Mouse (Mus musculus) kidney, embryonic 15.5 days (tissue): ENCODE results near the gene Reep6. TPM values are rescaled to one million over a fixed set of nuclear protein-coding genes. Genes with fewer than 3 reads are reported as not detected.

Experiments
- ATAC-seq: fragments of 200-750 bp; cut with Nextera tagmentation; replicated peaks from 2 replicates; pipeline ENCODE4 v1.8.0; 2017; ENCODE audit warnings: moderate TSS enrichment; ENCODE audit not compliant: low FRiP score
- H3K27ac ChIP-seq: fragments of 300-500 bp; sonication (generic); 2 replicates; pipeline ENCODE4 v1.5.1; 2015; ENCODE audit warnings: mild to moderate bottlenecking, inconsistent platforms
- H3K27me3 ChIP-seq: fragments of 300-500 bp; sonication (generic); 2 replicates; pipeline ENCODE4 v1.6.1; 2015; ENCODE audit warnings: inconsistent platforms
- H3K36me3 ChIP-seq: fragments of 300-500 bp; sonication (generic); 2 replicates; pipeline ENCODE4 v1.6.1; 2015; ENCODE audit warnings: inconsistent platforms
- H3K4me1 ChIP-seq: fragments of 300-500 bp; sonication (generic); 2 replicates; pipeline ENCODE4 v1.6.1; 2015; ENCODE audit warnings: inconsistent platforms
- H3K4me2 ChIP-seq: fragments of 300-500 bp; sonication (generic); 2 replicates; pipeline ENCODE4 v1.6.1; 2015; ENCODE audit warnings: moderate library complexity, mild to moderate bottlenecking, inconsistent platforms
- H3K4me3 ChIP-seq: fragments of 300-500 bp; sonication (generic); replicated peaks from 2 replicates; pipeline ENCODE4 v1.5.1; 2015; ENCODE audit warnings: mild to moderate bottlenecking, inconsistent platforms
- H3K9ac ChIP-seq: fragments of 300-500 bp; sonication (generic); 2 replicates; pipeline ENCODE4 v1.6.1; 2015; ENCODE audit warnings: mild to moderate bottlenecking, inconsistent platforms
- H3K9me3 ChIP-seq: fragments of 300-500 bp; sonication (generic); replicated peaks from 2 replicates; pipeline ENCODE4 v1.6.1; 2016; ENCODE audit warnings: inconsistent platforms
- WGBS: fragments of 180-500 bp; shearing (Covaris S2); methylation state at CpG from one replicate; pipeline ENCODE4 v1.1.7; 2015; ENCODE audit warnings: mixed read lengths; 5-methylcytosine and 5-hydroxymethylcytosine counted together
- microRNA-seq: library from miRNA; unstranded; fragments of <30 nt; microRNA quantifications from one replicate; pipeline ENCODE4, GENCODE M21; 2016
- polyA plus RNA-seq: library from polyadenylated mRNA; unstranded; fragments of >200 nt; fragmentation: Nextera tagmentation; extraction: Ambion mirVana; gene quantifications from 2 replicates; pipeline ENCODE4 v1.2.1, GENCODE M21; 2015

Reep6 gene
- polyA plus RNA-seq, 1 experiment from 2014 or later, result 10.5 TPM

- peak overlapping the region; percentile 74 for H3K4me3 ChIP-seq
- H3K27ac ChIP-seq, result peak overlapping the region; percentile 91
- peak overlapping the region; percentile 88 for H3K4me2 ChIP-seq
- no peaks in the 10 kb centered on the region for H3K9me3 ChIP-seq
- ATAC-seq, result no peak
- peaks cover 63% of the 10 kb centered on the region for H3K4me1 ChIP-seq
- 12% methylated on average over 7 of the region's 7 CpGs for WGBS
- H3K36me3 ChIP-seq, result peaks cover 50% of the 10 kb centered on the region
- peak overlapping the region; percentile 96 for H3K9ac ChIP-seq
- no peaks in the 10 kb centered on the region for H3K27me3 ChIP-seq
These were observed 55.6 kb downstream of the Reep6 start for GRCm38 (mm10) chr10:80385310-80385709.

Small RNA genes within 50 kb of the gene (microRNA-seq; reads per million reads assigned to microRNA genes)
- gene Gm22721, result not detected

Other genes starting within 250 kb of the Reep6 start
- gene Sbno2, start 224.4 kb upstream of the Reep6 start, polyA plus RNA-seq, result 14.4 and 16.2 TPM in 2 replicates
- 15.0 and 22.4 TPM in 2 replicates for gene Stk11, start 214.2 kb upstream of the Reep6 start, polyA plus RNA-seq
- 594 and 612 TPM in 2 replicates for gene Atp5d, start 191.3 kb upstream of the Reep6 start, polyA plus RNA-seq
- gene Cbarp, start 189.1 kb upstream of the Reep6 start, polyA plus RNA-seq, result 5.7 and 6.1 TPM in 2 replicates
- 18.8 and 19.5 TPM in 2 replicates for gene Midn, start 181.7 kb upstream of the Reep6 start, polyA plus RNA-seq
- 95.1 and 111 TPM in 2 replicates for gene Cirbp, start 164.0 kb upstream of the Reep6 start, polyA plus RNA-seq
- 11.2 and 13.2 TPM in 2 replicates for gene 1600002K03Rik, start 157.0 kb upstream of the Reep6 start, polyA plus RNA-seq
- 15.4 and 17.0 TPM in 2 replicates for gene Efna2, start 150.5 kb upstream of the Reep6 start, polyA plus RNA-seq
- gene Mum1, start 103.5 kb upstream of the Reep6 start, polyA plus RNA-seq, result 74.8 and 75.5 TPM in 2 replicates
- 376 and 387 TPM in 2 replicates for gene Ndufs7, start 80.8 kb upstream of the Reep6 start, polyA plus RNA-seq
- 34.2 and 37.0 TPM in 2 replicates for gene Gamt, start 68.9 kb upstream of the Reep6 start, polyA plus RNA-seq
- 56.3 and 58.5 TPM in 2 replicates for gene Dazap1, start 68.5 kb upstream of the Reep6 start, polyA plus RNA-seq
- 1,002 and 1,019 TPM in 2 replicates for gene Rps15, start 37.5 kb upstream of the Reep6 start, polyA plus RNA-seq
- 1.6 and 2.4 TPM in 2 replicates for gene Apc2, start 34.0 kb upstream of the Reep6 start, polyA plus RNA-seq
- gene 2310011J03Rik, start 9.4 kb upstream of the Reep6 start, polyA plus RNA-seq, result 49.5 and 52.7 TPM in 2 replicates
- gene Pcsk4, start 455 bp upstream of the Reep6 start, polyA plus RNA-seq, result 5.8 and 9.1 TPM in 2 replicates
- gene Adamtsl5, start 18.5 kb downstream of the Reep6 start, polyA plus RNA-seq, result 3.6 and 5.2 TPM in 2 replicates
- 0.67 and 0.70 TPM in 2 replicates for gene Plk5, start 26.5 kb downstream of the Reep6 start, polyA plus RNA-seq
- gene Mex3d, start 57.7 kb downstream of the Reep6 start, polyA plus RNA-seq, result 7.1 and 8.4 TPM in 2 replicates
- gene Mbd3, start 69.6 kb downstream of the Reep6 start, polyA plus RNA-seq, result 260 and 283 TPM in 2 replicates
- gene Uqcr11, start 76.9 kb downstream of the Reep6 start, polyA plus RNA-seq, result 790 and 798 TPM in 2 replicates
- 130 and 138 TPM in 2 replicates for gene Tcf3, start 103.7 kb downstream of the Reep6 start, polyA plus RNA-seq
- not detected in 2 replicates for gene Onecut3, start 164.9 kb downstream of the Reep6 start, polyA plus RNA-seq
- 0.23 TPM in 2 replicates for gene Atp8b3, start 209.2 kb downstream of the Reep6 start, polyA plus RNA-seq
- 23.9 and 29.5 TPM in 2 replicates for gene Rexo1, start 231.6 kb downstream of the Reep6 start, polyA plus RNA-seq
- gene Klf16, start 247.4 kb downstream of the Reep6 start, polyA plus RNA-seq, result 9.9 and 11.2 TPM in 2 replicates